Mouse (Mus musculus) spleen, adult 18-20 months (tissue): ENCODE results near the gene Zfp385c.
"Not testable (repeated sequence)": the region's sequence is repeated elsewhere in the genome, so short reads cannot be mapped to it uniquely, and the experiment has no call there.

Experiments
- DNase-seq, 2 experiments: peaks; one replicate each; pipeline ENCODE4 v3.0.0; 2022; ENCODE audit warnings: mixed read lengths in 2 of 2

Zfp385c gene

GRCm38 (mm10) chr11:100685371-100685770 is 6.9 kb downstream of the Zfp385c start:
- no peak for DNase-seq

- no peak for DNase-seq
These were observed 8.2 kb downstream of the Zfp385c start for GRCm38 (mm10) chr11:100684084-100684483.

- DNase-seq: no peak
These were observed 9.7 kb downstream of the Zfp385c start for GRCm38 (mm10) chr11:100682526-100682925.

- no peak for DNase-seq
These were observed 10.4 kb downstream of the Zfp385c start for GRCm38 (mm10) chr11:100681826-100682225.

GRCm38 (mm10) chr11:100677810-100678209 is 14.4 kb downstream of the Zfp385c start:
- no peak for DNase-seq

- no peak for DNase-seq
These were observed 19.1 kb downstream of the Zfp385c start for GRCm38 (mm10) chr11:100673169-100673568.

GRCm38 (mm10) chr11:100671956-100672355 is 20.3 kb downstream of the Zfp385c start:
- DNase-seq: no peak

GRCm38 (mm10) chr11:100671049-100671448 is 21.2 kb downstream of the Zfp385c start:
- no peak for DNase-seq

- DNase-seq: no peak
These were observed 32.4 kb downstream of the Zfp385c start for GRCm38 (mm10) chr11:100659806-100660205.

- no peak for DNase-seq
These were observed 35.8 kb downstream of the Zfp385c start for GRCm38 (mm10) chr11:100656458-100656857.

GRCm38 (mm10) chr11:100655589-100655988 is 36.7 kb downstream of the Zfp385c start:
- DNase-seq: not testable (repeated sequence)

- DNase-seq: no peak
These were observed 40.5 kb downstream of the Zfp385c start for GRCm38 (mm10) chr11:100651748-100652147.

GRCm38 (mm10) chr11:100651205-100651604 is 41.0 kb downstream of the Zfp385c start:
- no peak for DNase-seq

- DNase-seq: no peak
These were observed 43.9 kb downstream of the Zfp385c start for GRCm38 (mm10) chr11:100648405-100648804.

GRCm38 (mm10) chr11:100646265-100646664 is 46.0 kb downstream of the Zfp385c start:
- peak in 1 of 2 experiments; percentile 52 for DNase-seq

GRCm38 (mm10) chr11:100643612-100644575 is 48.4 kb downstream of the Zfp385c start:
- no peak for DNase-seq

- no peak for DNase-seq
These were observed 51.9 kb downstream of the Zfp385c start for GRCm38 (mm10) chr11:100640159-100640906.

GRCm38 (mm10) chr11:100634530-100634929 is 57.7 kb downstream of the Zfp385c start:
- no peak for DNase-seq

GRCm38 (mm10) chr11:100628862-100629352 is 63.3 kb downstream of the Zfp385c start:
- no peak for DNase-seq

GRCm38 (mm10) chr11:100628056-100628455 is 64.2 kb downstream of the Zfp385c start:
- no peak for DNase-seq

GRCm38 (mm10) chr11:100626701-100627195 is 65.5 kb downstream of the Zfp385c start:
- peak; percentile 73 to 84 for DNase-seq

- no peak for DNase-seq
These were observed 66.2 kb downstream of the Zfp385c start for GRCm38 (mm10) chr11:100625754-100626700.
